In the genomic region with DNA sequence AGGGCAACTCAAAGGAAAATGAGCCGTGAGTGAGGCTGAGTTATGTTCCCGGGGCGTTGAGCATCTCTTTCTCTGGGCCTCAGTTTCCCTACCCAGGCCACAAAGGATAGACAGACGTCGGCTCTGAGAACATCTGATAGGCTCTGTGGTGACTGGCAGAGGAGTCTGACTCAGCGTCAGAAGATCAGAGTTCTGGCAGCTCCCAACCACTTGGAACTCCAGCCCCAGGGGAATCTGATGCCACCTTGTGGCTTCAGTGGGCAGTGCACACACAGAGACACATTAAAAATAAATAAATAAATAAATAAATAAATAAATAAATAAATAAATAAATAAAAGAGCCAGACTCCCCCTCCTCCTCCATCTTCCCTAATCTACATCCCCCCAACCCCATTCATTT, we compare ENCODE assay signal across 16 mouse cellular contexts. TPM values are rescaled to one million over a fixed set of nuclear protein-coding genes. Genes with fewer than 3 reads are reported as not detected.
DNase-seq lines count a peak whose midpoint lies in the region; ATAC-seq and TF ChIP-seq lines count a peak whose summit lies in the region.
"Had no signal": no experiment of that assay in that cellular context is flagged by ENCODE, and none has a peak within 500 bp of the region (broad histone marks: within the 10 kb centered on the region; RNA-seq: fewer than 3 reads in every experiment).

No protein-coding gene starts in this region.

- H3K9me3 ChIP-seq in hindbrain, postnatal 0 days (ENCODE audit: low read length): no peaks in the 10 kb centered on the region
- no peaks in the 10 kb centered on the region for H3K9me3 ChIP-seq in hindbrain, embryonic 11.5 days (ENCODE audit: control insufficient read depth, low read length)
- H3K9me3 ChIP-seq: embryonic facial prominence, embryonic 15.5 days; heart, embryonic 10.5 days; limb, embryonic 13.5 days; midbrain, embryonic 13.5 days had no signal

- H3K27ac ChIP-seq in hindbrain, postnatal 0 days: no peak overlapping the region
- no peak overlapping the region for H3K27ac ChIP-seq in hindbrain, embryonic 11.5 days (ENCODE audit: low read depth, low read length)
- H3K27ac ChIP-seq: embryonic facial prominence, embryonic 15.5 days; heart, embryonic 10.5 days; limb, embryonic 13.5 days; midbrain, embryonic 13.5 days had no signal

- peaks cover 7% of the 10 kb centered on the region; the same call in 1 of the 2 replicates for H3K4me1 ChIP-seq in hindbrain, postnatal 0 days (ENCODE audit: insufficient read depth, low read length)
- H3K4me1 ChIP-seq in hindbrain, embryonic 11.5 days (replicated peaks; ENCODE audit: control insufficient read depth, insufficient read depth, low read length): peaks cover 2% of the 10 kb centered on the region; the same call in 1 of the 2 replicates

- no peaks in the 10 kb centered on the region for H3K27me3 ChIP-seq in hindbrain, postnatal 0 days (ENCODE audit: insufficient read depth, low read length)
- no peaks in the 10 kb centered on the region for H3K27me3 ChIP-seq in hindbrain, embryonic 11.5 days (ENCODE audit: control insufficient read depth, insufficient read depth, low read length)
- H3K27me3 ChIP-seq: embryonic facial prominence, embryonic 15.5 days; limb, embryonic 13.5 days; midbrain, embryonic 13.5 days had no signal

- no peak overlapping the region for H3K4me3 ChIP-seq in hindbrain, postnatal 0 days (ENCODE audit: low read length)
- no peak overlapping the region for H3K4me3 ChIP-seq in hindbrain, embryonic 11.5 days (ENCODE audit: low read depth, low read length)
- H3K4me3 ChIP-seq: embryonic facial prominence, embryonic 15.5 days; heart, embryonic 10.5 days; limb, embryonic 13.5 days; midbrain, embryonic 13.5 days had no signal

- peak; percentile 31 for DNase-seq in CD4-positive, CD25-positive, alpha-beta regulatory T cell, adult 2 months (ENCODE audit: low read depth, low spot score)
- DNase-seq in hindbrain, postnatal 0 days (ENCODE audit: low spot score): peak; percentile 54
- DNase-seq in hindbrain, embryonic 11.5 days (ENCODE audit: low spot score): no peak
- peak; percentile 29 for DNase-seq in lung, postnatal 10 days
- DNase-seq in lung, postnatal 25 days (ENCODE audit: low spot score): no peak
- DNase-seq in induced T-regulatory cell, adult 2 months (ENCODE audit: low read depth): peak; percentile 31
- DNase-seq: cerebellum, adult 11 months; thymus, adult 2 months had no signal

- peak; percentile 50 for TF ChIP-seq CTCF in hindbrain, postnatal 0 days (IDR thresholded peaks at IDR 0.05; ENCODE audit: low read depth)

- no peaks in the 10 kb centered on the region for H3K36me3 ChIP-seq in hindbrain, postnatal 0 days (ENCODE audit: insufficient read depth, low read length)
- no peaks in the 10 kb centered on the region for H3K36me3 ChIP-seq in hindbrain, embryonic 11.5 days (ENCODE audit: control insufficient read depth, insufficient read depth, low read length)
- H3K36me3 ChIP-seq: embryonic facial prominence, embryonic 15.5 days; heart, embryonic 10.5 days; limb, embryonic 13.5 days; midbrain, embryonic 13.5 days had no signal

- 85% methylated on average over 6 of the region's 6 CpGs for WGBS in hindbrain, postnatal 0 days
- 86% methylated on average over 6 of the region's 6 CpGs for WGBS in hindbrain, embryonic 11.5 days

- H3K9ac ChIP-seq in hindbrain, postnatal 0 days (replicated peaks; ENCODE audit: low read length): no peak overlapping the region
- no peak overlapping the region for H3K9ac ChIP-seq in hindbrain, embryonic 11.5 days (ENCODE audit: low read depth, low read length)
- H3K9ac ChIP-seq: embryonic facial prominence, embryonic 15.5 days; limb, embryonic 13.5 days; midbrain, embryonic 13.5 days had no signal

- no peak overlapping the region for H3K4me2 ChIP-seq in hindbrain, postnatal 0 days (ENCODE audit: low read depth, low read length)
- no peak overlapping the region for H3K4me2 ChIP-seq in hindbrain, embryonic 11.5 days (replicated peaks; ENCODE audit: low read depth, low read length)
- H3K4me2 ChIP-seq: embryonic facial prominence, embryonic 15.5 days; limb, embryonic 13.5 days; midbrain, embryonic 13.5 days had no signal

- ATAC-seq in CD4-positive, CD25-positive, alpha-beta regulatory T cell, adult 4 months: no peak
- no peak for ATAC-seq in hindbrain, postnatal 0 days
- no peak for ATAC-seq in hindbrain, embryonic 11.5 days (ENCODE audit: low FRiP score)
- no peak for ATAC-seq in cerebellum, adult (ENCODE audit: insufficient number of reproducible peaks, low FRiP score, low TSS enrichment)
- ATAC-seq: activated CD4-positive, CD25-positive, alpha-beta regulatory T cell, adult 4 months; midbrain, embryonic 13.5 days had no signal

RNA-seq across cellular contexts. Expression of gene Hhipl1, which starts 9.0 kb away (rescaled TPM):
- not detected for polyA plus RNA-seq in CD4-positive, CD25-positive, alpha-beta regulatory T cell, adult 4 months (2017; shearing (Covaris generic))
- total RNA-seq in hindbrain, postnatal 0 days (2014; rRNA removed): 10.2 and 10.8 TPM in 2 replicates
- polyA plus RNA-seq in hindbrain, postnatal 0 days (2015; fragmentation: Nextera tagmentation; extraction: Ambion mirVana): 2.8 and 3.2 TPM in 2 replicates
- 1.2 and 1.8 TPM in 2 replicates for polyA plus RNA-seq in hindbrain, embryonic 11.5 days (2014; fragmentation: Nextera tagmentation; extraction: Ambion mirVana)
- total RNA-seq: neutrophil, adult 5-6 weeks had no signal

RNA-seq across cellular contexts. Expression of gene Ccdc85c, which starts 21.8 kb away (rescaled TPM):
- polyA plus RNA-seq in CD4-positive, CD25-positive, alpha-beta regulatory T cell, adult 4 months (2017; shearing (Covaris generic)): under 1 TPM; 0.27 to 0.46 TPM
- total RNA-seq in hindbrain, postnatal 0 days (2014; rRNA removed): 86.3 and 94.7 TPM in 2 replicates
- 16.9 and 17.0 TPM in 2 replicates for polyA plus RNA-seq in hindbrain, postnatal 0 days (2015; fragmentation: Nextera tagmentation; extraction: Ambion mirVana)
- 17.2 and 17.8 TPM in 2 replicates for polyA plus RNA-seq in hindbrain, embryonic 11.5 days (2014; fragmentation: Nextera tagmentation; extraction: Ambion mirVana)

RNA-seq across cellular contexts. Expression of gene Cyp46a1, which starts 37.1 kb away (rescaled TPM):
- not detected for polyA plus RNA-seq in CD4-positive, CD25-positive, alpha-beta regulatory T cell, adult 4 months (2017; shearing (Covaris generic))
- total RNA-seq in hindbrain, postnatal 0 days (2014; rRNA removed): 36.3 and 39.8 TPM in 2 replicates
- polyA plus RNA-seq in hindbrain, postnatal 0 days (2015; fragmentation: Nextera tagmentation; extraction: Ambion mirVana): 46.2 and 49.7 TPM in 2 replicates
- 11.0 and 11.7 TPM in 2 replicates for polyA plus RNA-seq in hindbrain, embryonic 11.5 days (2014; fragmentation: Nextera tagmentation; extraction: Ambion mirVana)
- total RNA-seq: neutrophil, adult 5-6 weeks had no signal
- polyA plus RNA-seq: activated CD4-positive, CD25-positive, alpha-beta regulatory T cell, adult 4 months had no signal

Comparison
In these comparisons a context has a peak if more than half of its experiments do, and no peak if none do; other contexts are left out.
1. DNase-seq: peak in CD4-positive, CD25-positive, alpha-beta regulatory T cell, adult 2 months (single experiment), hindbrain, postnatal 0 days (single experiment), lung, postnatal 10 days (single experiment) and induced T-regulatory cell, adult 2 months (single experiment); none in hindbrain, embryonic 11.5 days (single experiment) and lung, postnatal 25 days (single experiment).
2. RNA of gene Ccdc85c, which starts 21.8 kb away (polyA plus RNA-seq): 17.2 to 17.8 TPM in hindbrain, embryonic 11.5 days and 16.9 to 17.0 TPM in hindbrain, postnatal 0 days; 0.27 to 0.46 TPM in CD4-positive, CD25-positive, alpha-beta regulatory T cell, adult 4 months; every median in the first group is over 10 times any median in the second.